Mouse (Mus musculus) olfactory bulb, adult 2 months (tissue): ENCODE data around the gene Top2b.

Experiments used
- CTCF ChIP-seq: fragments of 200-500 bp; IDR thresholded peaks from 2 replicates; pipeline ENCODE4 v1.5.1; 2012; ENCODE audit warnings: low read depth, mild to moderate bottlenecking, low read length, moderate library complexity; ENCODE audit not compliant: insufficient read depth
- POLR2A ChIP-seq: fragments of 200-500 bp; IDR thresholded peaks from 2 replicates; pipeline ENCODE4 v1.6.1; 2012; ENCODE audit warnings: mild to moderate bottlenecking, low read depth, low read length, moderate library complexity; ENCODE audit not compliant: insufficient read depth

- TF ChIP-seq CTCF (no peak), POLR2A (no peak)
Observed at GRCm38 (mm10) chr14:16328959-16329480, 36.0 kb upstream of the Top2b start.
